Mouse (Mus musculus): ENCODE measurements around the gene Cenpm. TPM values are rescaled to one million over a fixed set of nuclear protein-coding genes. Genes with fewer than 3 reads are reported as not detected.

Cenpm gene
- polyA plus RNA-seq, 1 experiment: 46.3 TPM

GRCm38 (mm10) chr15:82271201-82271600, 26.7 kb upstream of the Cenpm start:
- Histone ChIP-seq H3K27me3 (ENCODE audit: control insufficient read depth, insufficient read depth, insufficient read length) (peaks cover 75% of the 10 kb centered on the region), H3ac (ENCODE audit: control insufficient read depth, insufficient read length, low read depth) (no peak overlapping the region), H3K36me3 (ENCODE audit: control insufficient read depth, insufficient read depth) (no peaks in the 10 kb centered on the region), H3K4me3 (ENCODE audit: insufficient read depth, poor library complexity, severe bottlenecking) (no peak overlapping the region), H3K79me3 (ENCODE audit: low read depth) (no peaks in the 10 kb centered on the region), H3K79me2 (ENCODE audit: control insufficient read depth, insufficient read depth) (no peaks in the 10 kb centered on the region)
- TF ChIP-seq FOSL1 (IDR thresholded peaks at IDR 0.05; ENCODE audit: insufficient read depth, low read length, poor library complexity, severe bottlenecking) (no peak), CTCF (IDR thresholded peaks at IDR 0.05; ENCODE audit: control insufficient read depth, insufficient read depth, insufficient read length) (peak; percentile 96)

- Histone ChIP-seq H3K79me3 (ENCODE audit: low read depth) (no peaks in the 10 kb centered on the region), H3K36me3 (ENCODE audit: control insufficient read depth, insufficient read depth) (no peaks in the 10 kb centered on the region), H3ac (ENCODE audit: control insufficient read depth, insufficient read length, low read depth) (no peak overlapping the region), H3K4me3 (ENCODE audit: insufficient read depth, poor library complexity, severe bottlenecking) (no peak overlapping the region), H3K79me2 (ENCODE audit: control insufficient read depth, insufficient read depth) (no peaks in the 10 kb centered on the region), H3K27me3 (ENCODE audit: control insufficient read depth, insufficient read depth, insufficient read length) (peaks cover 67% of the 10 kb centered on the region)
- no peak for TF ChIP-seq CTCF (IDR thresholded peaks at IDR 0.05; ENCODE audit: control insufficient read depth, insufficient read depth, insufficient read length)
- TF ChIP-seq MYOD1 (IDR thresholded peaks at IDR 0.05; ENCODE audit: control insufficient read depth, insufficient read length, low read depth): no peak
- no peak for TF ChIP-seq CEBPB (IDR thresholded peaks at IDR 0.05; ENCODE audit: low read depth)
- no peak for TF ChIP-seq MAX (IDR thresholded peaks at IDR 0.05)
- no peak for TF ChIP-seq USF1 (IDR thresholded peaks at IDR 0.05; ENCODE audit: low read depth)
- TF ChIP-seq MYOG (IDR thresholded peaks at IDR 0.05; ENCODE audit: control insufficient read depth, extremely low read depth, insufficient read length): no peak
- no peak for TF ChIP-seq FOSL1 (IDR thresholded peaks at IDR 0.05; ENCODE audit: insufficient read depth, low read length, poor library complexity, severe bottlenecking)
These were observed 24.2 kb upstream of the Cenpm start for GRCm38 (mm10) chr15:82268783-82269182.

- Histone ChIP-seq H3ac (ENCODE audit: control insufficient read depth, insufficient read length, low read depth) (no peak overlapping the region), H3K36me3 (ENCODE audit: control insufficient read depth, insufficient read depth) (no peaks in the 10 kb centered on the region), H3K79me3 (ENCODE audit: low read depth) (no peaks in the 10 kb centered on the region), H3K4me3 (ENCODE audit: insufficient read depth, poor library complexity, severe bottlenecking) (no peak overlapping the region), H3K27me3 (ENCODE audit: control insufficient read depth, insufficient read depth, insufficient read length) (peaks cover 61% of the 10 kb centered on the region), H3K79me2 (ENCODE audit: control insufficient read depth, insufficient read depth) (no peaks in the 10 kb centered on the region)
- TF ChIP-seq USF1 (IDR thresholded peaks at IDR 0.05; ENCODE audit: low read depth): no peak
These were observed 23.6 kb upstream of the Cenpm start for GRCm38 (mm10) chr15:82268185-82268584.

GRCm38 (mm10) chr15:82266356-82266755, 21.8 kb upstream of the Cenpm start:
- peak; percentile 91 for TF ChIP-seq CTCF (IDR thresholded peaks at IDR 0.05; ENCODE audit: control insufficient read depth, insufficient read depth, insufficient read length)
- no peak for TF ChIP-seq FOSL1 (IDR thresholded peaks at IDR 0.05; ENCODE audit: insufficient read depth, low read length, poor library complexity, severe bottlenecking)
- no peaks in the 10 kb centered on the region for H3K36me3 ChIP-seq (ENCODE audit: control insufficient read depth, insufficient read depth)
- H3K27me3 ChIP-seq (ENCODE audit: control insufficient read depth, insufficient read depth, insufficient read length): peaks cover 54% of the 10 kb centered on the region
- no peaks in the 10 kb centered on the region for H3K79me2 ChIP-seq (ENCODE audit: control insufficient read depth, insufficient read depth)
- H3K4me3 ChIP-seq (ENCODE audit: insufficient read depth, poor library complexity, severe bottlenecking): no peak overlapping the region
- H3ac ChIP-seq (ENCODE audit: control insufficient read depth, insufficient read length, low read depth): no peak overlapping the region
- H3K79me3 ChIP-seq (ENCODE audit: low read depth): no peaks in the 10 kb centered on the region

GRCm38 (mm10) chr15:82259510-82259909, 15.0 kb upstream of the Cenpm start:
- TF ChIP-seq MYOD1 (IDR thresholded peaks at IDR 0.05; ENCODE audit: control insufficient read depth, insufficient read length, low read depth) (no peak), CEBPB (IDR thresholded peaks at IDR 0.05; ENCODE audit: low read depth) (no peak), CTCF (IDR thresholded peaks at IDR 0.05; ENCODE audit: control insufficient read depth, insufficient read depth, insufficient read length) (peak; percentile 98)
- Histone ChIP-seq H3K79me3 (ENCODE audit: low read depth) (no peaks in the 10 kb centered on the region), H3K4me3 (ENCODE audit: insufficient read depth, poor library complexity, severe bottlenecking) (no peak overlapping the region), H3ac (ENCODE audit: control insufficient read depth, insufficient read length, low read depth) (no peak overlapping the region), H3K79me2 (ENCODE audit: control insufficient read depth, insufficient read depth) (no peaks in the 10 kb centered on the region), H3K36me3 (ENCODE audit: control insufficient read depth, insufficient read depth) (no peaks in the 10 kb centered on the region), H3K27me3 (ENCODE audit: control insufficient read depth, insufficient read depth, insufficient read length) (peaks cover 55% of the 10 kb centered on the region)

GRCm38 (mm10) chr15:82255944-82256383, 11.4 kb upstream of the Cenpm start:
- H3K79me3 ChIP-seq (ENCODE audit: low read depth): no peaks in the 10 kb centered on the region
- H3K27me3 ChIP-seq (ENCODE audit: control insufficient read depth, insufficient read depth, insufficient read length): peaks cover 36% of the 10 kb centered on the region
- no peak overlapping the region for H3K4me3 ChIP-seq (ENCODE audit: insufficient read depth, poor library complexity, severe bottlenecking)
- TF ChIP-seq CTCF (IDR thresholded peaks at IDR 0.05; ENCODE audit: control insufficient read depth, insufficient read depth, insufficient read length) (no peak), MYOG (IDR thresholded peaks at IDR 0.05; ENCODE audit: control insufficient read depth, extremely low read depth, insufficient read length) (no peak), USF1 (IDR thresholded peaks at IDR 0.05; ENCODE audit: low read depth) (no peak), MAX (IDR thresholded peaks at IDR 0.05) (no peak), FOSL1 (IDR thresholded peaks at IDR 0.05; ENCODE audit: insufficient read depth, low read length, poor library complexity, severe bottlenecking) (no peak), CEBPB (IDR thresholded peaks at IDR 0.05; ENCODE audit: low read depth) (no peak), MYOD1 (IDR thresholded peaks at IDR 0.05; ENCODE audit: control insufficient read depth, insufficient read length, low read depth) (no peak)
- no peak overlapping the region for H3ac ChIP-seq (ENCODE audit: control insufficient read depth, insufficient read length, low read depth)
- no peaks in the 10 kb centered on the region for H3K36me3 ChIP-seq (ENCODE audit: control insufficient read depth, insufficient read depth)
- H3K79me2 ChIP-seq (ENCODE audit: control insufficient read depth, insufficient read depth): no peaks in the 10 kb centered on the region
